Mouse (Mus musculus) midbrain, embryonic 10.5 days (tissue): ENCODE results near the gene Rab38. TPM values are rescaled to one million over a fixed set of nuclear protein-coding genes. Genes with fewer than 3 reads are reported as not detected.

ENCODE experiments used
- DNase-seq: peaks from one replicate; pipeline ENCODE4 v3.0.0-alpha.2; 2017; ENCODE audit warnings: low spot score
- H3K27ac ChIP-seq: fragments of 300-500 bp; sonication (generic); replicated peaks from 2 replicates; pipeline ENCODE4 v1.5.1; 2016; ENCODE audit warnings: mild to moderate bottlenecking
- H3K27me3 ChIP-seq: fragments of 300-500 bp; sonication (generic); 2 replicates; pipeline ENCODE4 v1.6.1; 2016; ENCODE audit warnings: low read depth, mild to moderate bottlenecking; ENCODE audit not compliant: poor library complexity, severe bottlenecking
- H3K36me3 ChIP-seq: fragments of 300-500 bp; sonication (generic); 2 replicates; pipeline ENCODE4 v1.6.1; 2016; ENCODE audit warnings: mild to moderate bottlenecking, moderate library complexity
- H3K4me1 ChIP-seq: fragments of 300-500 bp; sonication (generic); 2 replicates; pipeline ENCODE4 v1.6.1; 2016
- H3K4me3 ChIP-seq: fragments of 300-500 bp; sonication (generic); 2 replicates; pipeline ENCODE4 v1.5.1; 2016; ENCODE audit warnings: mild to moderate bottlenecking, moderate library complexity
- H3K9me3 ChIP-seq: fragments of 300-500 bp; sonication (generic); replicated peaks from 2 replicates; pipeline ENCODE4 v1.6.1; 2016; ENCODE audit warnings: mild to moderate bottlenecking
- WGBS: fragments of 180-500 bp; shearing (Covaris S2); methylation state at CpG from one replicate; pipeline ENCODE4 v1.1.7; 2016; 5-methylcytosine and 5-hydroxymethylcytosine counted together
- polyA plus RNA-seq: library from polyadenylated mRNA; unstranded; fragments of >200 nt; fragmentation: Nextera tagmentation; extraction: Ambion mirVana; gene quantifications from 2 replicates; pipeline ENCODE4 v1.2.1, GENCODE M21; 2016

The Rab38 gene
- polyA plus RNA-seq, 1 experiment from 2014 or later = 4.8 TPM

DNA sequence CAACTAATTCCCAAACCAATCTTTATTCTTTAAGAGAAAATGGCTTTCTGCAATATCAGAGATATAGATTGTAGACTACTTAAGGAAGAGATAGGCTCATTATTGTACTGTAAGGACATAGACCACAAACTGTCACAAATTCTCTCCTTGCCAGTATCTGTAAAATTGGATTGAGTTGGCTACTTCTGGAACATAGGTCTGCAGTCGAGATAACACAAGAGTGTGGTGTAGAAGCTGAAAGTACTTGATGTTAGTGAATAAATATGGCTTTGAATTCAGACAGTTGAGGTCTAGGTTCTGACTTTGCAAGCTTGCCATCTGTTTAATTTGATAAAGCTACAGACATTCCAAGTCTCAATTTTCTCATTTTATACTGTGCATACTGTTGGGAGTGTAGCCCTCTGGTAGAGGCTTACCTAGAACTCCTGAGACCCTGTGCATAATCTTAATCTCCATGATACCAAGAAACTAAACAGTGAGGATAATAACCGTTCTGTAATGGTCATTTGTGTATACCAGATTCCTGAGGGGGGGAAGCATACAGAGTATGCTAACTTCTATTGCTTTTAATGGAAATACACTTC is 15.3 kb downstream of the Rab38 start:
- H3K4me1 ChIP-seq = 0 out of 2 replicates have a peak, but pooled peaks cover 3% of the 10 kb centered on the region
- WGBS = 82% methylated on average over 2 of the region's 2 CpGs
- H3K4me3 ChIP-seq = no peak overlapping the region
- H3K27me3 ChIP-seq = no peaks in the 10 kb centered on the region
- no peaks in the 10 kb centered on the region for H3K9me3 ChIP-seq
- H3K36me3 ChIP-seq = no peaks in the 10 kb centered on the region
- DNase-seq = no peak
- H3K27ac ChIP-seq = no peak overlapping the region

DNA sequence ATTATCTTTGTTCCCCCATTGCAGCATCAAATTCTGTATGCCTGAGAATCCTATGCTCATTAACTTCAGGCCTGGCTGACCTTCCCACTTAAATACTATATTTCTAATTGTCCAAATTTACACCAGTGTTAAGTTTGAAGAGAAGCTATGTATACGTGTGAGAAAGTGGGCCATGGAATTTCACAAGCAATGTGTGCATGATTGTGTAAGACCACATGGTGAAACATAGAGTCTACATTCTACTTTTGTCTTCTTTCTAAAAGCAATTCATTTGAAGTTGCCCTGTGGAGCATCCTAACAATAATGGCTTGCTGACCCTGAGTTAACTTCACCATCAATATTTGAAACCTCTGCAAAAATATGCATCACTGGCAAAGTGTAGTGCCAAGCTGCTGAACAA is 23.2 kb downstream of the Rab38 start:
- no peaks in the 10 kb centered on the region for H3K27me3 ChIP-seq
- 81% methylated on average over 1 of the region's 1 CpGs for WGBS
- H3K4me1 ChIP-seq = no peaks in the 10 kb centered on the region
- H3K4me3 ChIP-seq = no peak overlapping the region
- no peaks in the 10 kb centered on the region for H3K36me3 ChIP-seq
- no peak overlapping the region for H3K27ac ChIP-seq
- no peaks in the 10 kb centered on the region for H3K9me3 ChIP-seq
- no peak for DNase-seq

DNA sequence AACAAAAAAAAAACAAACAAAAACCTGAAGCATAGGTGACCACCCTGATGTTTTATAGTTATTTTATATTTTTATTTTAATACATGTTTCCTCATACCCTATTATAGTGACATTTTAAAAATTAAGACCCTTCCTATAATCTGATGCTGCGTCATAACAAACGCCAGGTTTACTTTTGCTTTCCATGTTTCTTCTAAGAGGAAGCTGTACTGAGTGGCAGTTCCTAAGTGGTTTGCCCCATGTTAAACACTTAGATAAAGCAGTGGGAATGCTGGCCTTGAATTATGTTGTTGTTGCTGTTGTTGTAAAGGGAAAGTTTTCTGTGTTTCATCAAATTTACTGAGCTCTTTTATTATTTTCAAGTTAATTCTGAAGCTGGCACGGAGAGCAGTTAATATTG is 27.8 kb downstream of the Rab38 start:
- WGBS = 92% methylated on average over 3 of the region's 3 CpGs
- Histone ChIP-seq H3K9me3 (no peaks in the 10 kb centered on the region), H3K4me3 (no peak overlapping the region), H3K27me3 (no peaks in the 10 kb centered on the region), H3K27ac (no peak overlapping the region), H3K4me1 (no peaks in the 10 kb centered on the region), H3K36me3 (no peaks in the 10 kb centered on the region)
- DNase-seq = no peak

DNA sequence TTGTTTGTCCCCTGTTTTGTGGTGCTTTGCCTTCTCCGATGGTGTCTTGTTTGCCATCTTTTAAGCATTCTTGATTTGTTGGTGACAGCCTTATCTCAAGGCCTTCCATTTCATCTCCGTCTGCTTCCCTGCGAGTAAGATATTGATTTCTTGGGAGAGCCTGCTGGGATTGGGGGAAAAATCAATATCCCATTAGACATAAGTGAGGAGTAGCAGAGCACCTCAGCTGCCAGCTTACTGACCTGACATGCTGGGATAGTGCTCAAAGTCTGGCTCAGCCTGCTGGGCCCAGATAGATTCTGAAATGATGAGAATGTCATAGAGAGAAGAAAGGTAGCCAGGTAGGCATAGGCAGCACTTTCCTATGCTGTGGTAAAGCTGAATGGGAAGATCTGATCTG is 37.7 kb downstream of the Rab38 start:
- Histone ChIP-seq H3K4me3 (no peak overlapping the region), H3K36me3 (no peaks in the 10 kb centered on the region), H3K27me3 (no peaks in the 10 kb centered on the region), H3K27ac (no peak overlapping the region), H3K4me1 (no peaks in the 10 kb centered on the region), H3K9me3 (no peaks in the 10 kb centered on the region)
- no peak for DNase-seq
- 67% methylated on average over 3 of the region's 3 CpGs for WGBS

DNA sequence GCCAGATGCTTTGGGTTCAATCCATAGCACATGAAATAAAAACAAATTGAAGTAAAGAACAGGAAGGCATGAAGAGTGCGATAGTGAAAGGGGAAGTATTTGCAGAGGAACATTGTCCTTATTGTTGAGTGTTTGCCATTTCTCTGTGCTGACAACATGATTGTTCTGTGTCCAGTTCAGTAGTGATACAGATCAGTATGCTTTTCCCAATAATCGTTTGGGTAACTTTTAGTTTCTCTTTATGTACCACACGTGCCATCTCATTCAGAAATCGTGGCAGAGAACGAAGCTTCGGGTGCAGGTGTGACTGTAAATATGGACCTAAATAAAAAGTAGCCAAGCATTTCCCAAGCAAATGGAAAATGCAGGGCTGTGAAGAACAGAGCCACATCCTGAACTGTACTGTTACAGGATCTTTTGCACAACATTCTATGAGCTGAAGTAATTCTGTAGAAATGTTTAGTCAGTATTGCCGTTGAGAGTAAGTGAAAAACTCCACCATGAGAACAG is 52.1 kb downstream of the Rab38 start:
- no peak overlapping the region for H3K4me3 ChIP-seq
- DNase-seq = no peak
- WGBS = 93% methylated on average over 7 of the region's 7 CpGs

GRCm38 (mm10) chr7:88482628-88483027 is 52.6 kb downstream of the Rab38 start:
- WGBS = 81% methylated on average over 7 of the region's 7 CpGs
- Histone ChIP-seq H3K27me3 (no peaks in the 10 kb centered on the region), H3K4me3 (no peak overlapping the region), H3K27ac (no peak overlapping the region), H3K9me3 (no peaks in the 10 kb centered on the region), H3K36me3 (no peaks in the 10 kb centered on the region), H3K4me1 (no peaks in the 10 kb centered on the region)
- DNase-seq = no peak

More for the DNA sequence above, 52.1 kb downstream of the Rab38 start:
- Histone ChIP-seq H3K9me3 (no peaks in the 10 kb centered on the region), H3K36me3 (no peaks in the 10 kb centered on the region), H3K27ac (no peak overlapping the region), H3K27me3 (no peaks in the 10 kb centered on the region), H3K4me1 (no peaks in the 10 kb centered on the region)

GRCm38 (mm10) chr7:88491020-88491419 is 60.9 kb downstream of the Rab38 start:
- Histone ChIP-seq H3K27ac (no peak overlapping the region), H3K9me3 (no peaks in the 10 kb centered on the region), H3K4me1 (peaks cover 10% of the 10 kb centered on the region), H3K36me3 (no peaks in the 10 kb centered on the region), H3K27me3 (no peaks in the 10 kb centered on the region), H3K4me3 (no peak overlapping the region)
- no peak for DNase-seq
- 20% methylated on average over 2 of the region's 2 CpGs for whole genome bisulfite sequencing

- 84% methylated on average over 5 of the region's 5 CpGs for WGBS
- H3K9me3 ChIP-seq = no peaks in the 10 kb centered on the region
- H3K4me3 ChIP-seq = no peak overlapping the region
Observed at GRCm38 (mm10) chr7:88502217-88502817, 72.2 kb downstream of the Rab38 start.

DNA sequence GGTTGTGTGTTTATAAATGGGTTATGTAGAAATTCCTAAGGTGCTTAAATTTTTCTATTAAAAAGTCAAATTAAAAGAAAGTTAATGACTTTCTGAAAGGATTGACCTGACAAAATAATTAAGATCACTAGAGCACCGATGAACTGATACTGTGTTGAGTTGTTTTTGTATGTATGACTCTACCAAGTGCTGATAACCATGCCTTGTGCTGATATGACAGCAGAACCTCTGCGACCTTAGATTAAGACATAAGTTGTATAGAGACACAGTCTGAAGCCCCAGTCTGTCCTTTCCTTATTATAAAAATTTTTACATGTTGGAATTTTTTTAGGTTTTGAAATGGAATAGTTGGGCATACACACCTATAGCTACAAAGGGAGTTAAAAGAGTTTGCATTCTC is 79.7 kb downstream of the Rab38 start:
- Histone ChIP-seq H3K4me3 (no peak overlapping the region), H3K36me3 (no peaks in the 10 kb centered on the region), H3K27me3 (no peaks in the 10 kb centered on the region), H3K9me3 (no peaks in the 10 kb centered on the region), H3K27ac (no peak overlapping the region), H3K4me1 (no peaks in the 10 kb centered on the region)
- no peak for DNase-seq
- WGBS = 92% methylated on average over 2 of the region's 2 CpGs

More at GRCm38 (mm10) chr7:88502217-88502817, 72.2 kb downstream of the Rab38 start:
- H3K27me3 ChIP-seq = no peaks in the 10 kb centered on the region
- H3K27ac ChIP-seq = no peak overlapping the region
- H3K4me1 ChIP-seq = peaks cover 5% of the 10 kb centered on the region
- DNase-seq = no peak
- no peaks in the 10 kb centered on the region for H3K36me3 ChIP-seq

- no peak for DNase-seq
- 85% methylated on average over 1 of the region's 1 CpGs for WGBS
- Histone ChIP-seq H3K4me1 (no peaks in the 10 kb centered on the region), H3K9me3 (no peaks in the 10 kb centered on the region), H3K4me3 (no peak overlapping the region), H3K27ac (no peak overlapping the region), H3K36me3 (no peaks in the 10 kb centered on the region), H3K27me3 (no peaks in the 10 kb centered on the region)
Observed at GRCm38 (mm10) chr7:88522481-88522880, 92.4 kb downstream of the Rab38 start.

DNA sequence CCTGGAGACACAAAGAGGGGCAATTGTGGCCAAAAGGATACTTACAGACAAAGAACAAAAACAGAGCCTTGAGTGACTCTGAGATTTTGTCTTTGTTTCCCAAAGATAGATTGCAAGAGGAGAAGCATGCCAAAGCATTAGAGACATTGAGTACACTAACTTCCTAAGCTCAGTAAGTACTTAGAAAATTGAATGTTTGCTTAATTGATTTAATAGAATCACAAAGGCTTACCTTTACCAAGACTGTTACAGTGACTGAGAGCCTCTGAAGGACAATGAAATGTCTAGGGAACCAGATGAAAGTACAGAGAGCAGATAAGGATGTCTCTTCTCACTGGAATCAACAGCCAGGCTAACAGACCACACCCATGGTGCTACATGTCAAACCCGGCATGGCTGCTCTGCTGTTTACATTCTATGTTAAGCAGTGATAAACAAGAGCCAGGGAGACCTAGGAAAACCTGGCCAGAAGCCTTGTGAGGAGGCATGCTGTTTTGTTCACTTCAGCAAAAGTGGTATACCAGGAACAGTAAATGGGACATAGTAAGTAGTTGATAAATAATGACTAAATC is 97.1 kb downstream of the Rab38 start:
- Histone ChIP-seq H3K4me3 (no peak overlapping the region), H3K9me3 (no peaks in the 10 kb centered on the region), H3K27ac (no peak overlapping the region), H3K27me3 (no peaks in the 10 kb centered on the region), H3K4me1 (no peaks in the 10 kb centered on the region), H3K36me3 (no peaks in the 10 kb centered on the region)
- WGBS = 57% methylated on average over 1 of the region's 1 CpGs
- no peak for DNase-seq

DNA sequence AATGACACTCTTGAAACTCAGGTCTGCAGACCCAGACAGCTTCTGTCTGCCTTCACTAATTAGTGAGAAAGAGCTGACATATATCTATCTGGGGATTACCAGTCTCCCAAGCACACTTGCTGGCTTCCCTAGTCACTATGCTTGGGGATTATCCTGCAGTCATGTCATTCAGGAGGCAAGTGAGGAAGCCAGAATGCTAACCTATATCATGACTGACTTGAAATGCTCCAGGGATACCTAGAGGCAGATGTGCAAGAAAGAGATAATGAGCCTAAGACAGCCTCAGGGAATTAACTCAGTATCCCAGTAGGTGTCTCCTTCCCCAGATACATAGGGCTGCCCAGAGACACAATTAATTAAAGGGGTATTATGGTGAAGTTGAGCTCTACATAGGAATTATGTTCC is 106.1 kb downstream of the Rab38 start:
- no peak overlapping the region for H3K4me3 ChIP-seq
- H3K27me3 ChIP-seq = no peaks in the 10 kb centered on the region
- H3K9me3 ChIP-seq = no peaks in the 10 kb centered on the region
- no peaks in the 10 kb centered on the region for H3K36me3 ChIP-seq
- no peak overlapping the region for H3K27ac ChIP-seq
- peaks cover 3% of the 10 kb centered on the region; the same call in 1 of the 2 replicates for H3K4me1 ChIP-seq
- no peak for DNase-seq

DNA sequence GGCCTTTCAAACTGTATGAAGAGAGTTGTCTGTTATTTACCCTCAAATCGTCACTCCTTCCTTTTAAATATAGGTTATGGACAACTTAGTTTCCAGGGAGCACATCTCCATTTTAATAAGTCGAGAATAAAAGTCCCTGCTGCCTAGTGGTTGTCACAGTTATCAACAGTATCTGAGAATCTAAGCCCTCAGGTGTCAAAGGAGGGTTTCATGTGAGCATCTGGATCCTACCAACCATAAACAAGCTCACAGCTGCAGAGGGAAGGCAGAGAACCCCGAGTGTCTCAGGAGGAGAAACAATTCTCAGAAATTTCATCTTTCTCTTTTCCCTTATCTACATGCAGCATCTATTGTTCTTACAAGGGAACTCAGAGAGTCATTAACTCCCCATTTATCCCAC is 106.7 kb downstream of the Rab38 start:
- DNase-seq = no peak
- no peaks in the 10 kb centered on the region for H3K36me3 ChIP-seq
- WGBS = 73% methylated on average over 3 of the region's 3 CpGs
- H3K4me1 ChIP-seq = peaks cover 3% of the 10 kb centered on the region; the same call in 1 of the 2 replicates
- no peaks in the 10 kb centered on the region for H3K9me3 ChIP-seq
- H3K27me3 ChIP-seq = no peaks in the 10 kb centered on the region
- no peak overlapping the region for H3K4me3 ChIP-seq
- H3K27ac ChIP-seq = no peak overlapping the region
